Mouse (Mus musculus) megakaryocyte, embryonic 14.5 days (primary cell): ENCODE measurements around the gene Lrrc41.
A peak's percentile ranks its signal among the peaks of the same experiment; 100 is the strongest.

Source experiments
- FLI1 ChIP-seq: IDR thresholded peaks from 2 replicates; pipeline ENCODE4 v1.6.1; 2012; ENCODE audit warnings: low read length, inconsistent platforms, mixed read lengths
- GATA1 ChIP-seq: IDR thresholded peaks from 3 replicates; pipeline ENCODE4 v1.6.1; 2012; ENCODE audit warnings: mixed read lengths, low read length, inconsistent platforms, borderline replicate concordance

DNA sequence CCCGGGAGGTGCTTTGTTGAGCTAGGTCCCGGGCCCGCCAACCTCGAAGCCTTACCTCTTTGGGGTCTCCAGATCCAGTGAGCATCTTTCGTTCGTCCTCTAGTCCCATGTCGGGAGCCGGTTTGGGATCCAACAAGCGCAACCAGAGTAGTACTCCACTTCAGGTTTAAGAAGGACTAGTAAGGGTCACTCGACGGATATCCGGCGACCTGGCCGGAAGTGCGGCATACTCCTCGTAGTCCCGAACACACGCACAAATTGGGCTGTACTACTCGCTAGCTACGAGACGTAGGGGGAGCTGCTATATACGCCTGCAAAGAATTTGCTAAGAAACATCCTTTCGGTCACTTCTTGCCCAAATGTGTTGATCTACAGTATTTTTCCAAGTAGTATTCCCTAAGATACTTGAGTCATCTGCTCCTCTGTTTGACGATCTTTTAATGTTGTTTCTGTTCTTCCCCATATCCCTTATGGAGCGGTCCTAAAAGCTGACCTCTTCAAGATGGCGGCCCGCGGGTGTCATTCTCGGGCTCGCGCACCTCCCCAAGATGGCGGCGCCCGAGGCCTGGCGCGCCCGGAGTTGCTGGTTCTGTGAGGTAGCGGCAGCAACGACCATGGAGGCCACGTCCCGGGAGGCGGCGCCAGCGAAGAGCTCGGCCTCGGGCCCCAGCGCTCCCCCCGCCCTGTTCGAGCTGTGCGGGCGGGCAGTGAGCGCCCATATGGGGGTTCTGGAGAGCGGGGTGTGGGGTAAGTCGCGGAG is at the start of gene Lrrc41, which contains the start of gene Uqcrh:
- TF ChIP-seq GATA1 (no peak), FLI1 (peak; percentile 88)
